Mouse (Mus musculus): ENCODE results near the gene Tmtc2. TPM values are rescaled to one million over a fixed set of nuclear protein-coding genes. Genes with fewer than 3 reads are reported as not detected.

Tmtc2 gene
- polyA plus RNA-seq, 1 experiment from 2014 or later: 0.76 TPM

DNA sequence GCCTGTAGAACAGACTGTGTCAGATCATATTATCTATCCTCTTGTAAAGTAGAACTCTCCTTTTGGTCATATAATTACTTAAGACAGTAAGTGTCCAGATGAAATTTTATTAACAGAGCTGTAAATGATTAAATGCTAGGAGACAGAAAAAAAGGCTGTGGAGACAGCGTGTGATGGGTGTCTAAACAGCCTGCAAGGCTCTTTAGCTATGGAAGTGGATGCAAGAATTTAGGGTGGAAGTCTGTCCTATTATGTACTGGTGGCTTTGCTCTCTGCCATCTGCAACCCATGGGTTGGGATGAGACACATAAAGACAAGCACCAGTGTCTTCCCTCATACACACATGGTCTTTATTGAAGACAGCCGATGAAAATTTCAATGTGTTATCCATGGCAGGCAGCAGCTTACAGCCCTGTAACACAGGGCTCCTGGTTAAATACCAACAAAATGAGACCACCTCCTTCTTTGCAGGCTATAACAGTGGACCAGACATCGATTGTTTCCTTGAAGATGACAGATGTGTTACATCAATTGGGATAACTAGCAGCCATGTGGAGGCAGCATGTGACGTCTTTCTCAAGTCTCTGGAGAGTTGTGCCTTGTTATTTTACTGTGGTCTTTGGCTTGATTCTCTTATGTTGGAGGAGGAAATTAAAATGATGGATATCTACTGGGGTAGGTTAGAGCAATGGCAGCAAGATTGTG lies 380.3 kb downstream of the Tmtc2 start:
- WGBS (ENCODE audit: insufficient replicate concordance): 69% methylated on average over 4 of the region's 4 CpGs
- no peak overlapping the region for H3K4me3 ChIP-seq (ENCODE audit: low read depth, low read length)
- no peak overlapping the region for H3K27ac ChIP-seq (ENCODE audit: low read length)
- H3K27me3 ChIP-seq (ENCODE audit: control insufficient read depth, insufficient read depth, low read depth, low read length): no peaks in the 10 kb centered on the region
- H3K9ac ChIP-seq (ENCODE audit: low read depth, low read length): no peak overlapping the region
- no peaks in the 10 kb centered on the region for H3K9me3 ChIP-seq (replicated peaks; ENCODE audit: control insufficient read depth, low read length)
- ATAC-seq (ENCODE audit: low read depth): no peak
- H3K4me2 ChIP-seq (ENCODE audit: low read depth, low read length): no peak overlapping the region
- H3K4me1 ChIP-seq (ENCODE audit: control insufficient read depth, low read depth, low read length): no peaks in the 10 kb centered on the region
- H3K36me3 ChIP-seq (ENCODE audit: control insufficient read depth, insufficient read depth): no peaks in the 10 kb centered on the region

- no peak overlapping the region for H3K9ac ChIP-seq (ENCODE audit: low read depth, low read length)
- no peaks in the 10 kb centered on the region for H3K27me3 ChIP-seq (ENCODE audit: control insufficient read depth, insufficient read depth, low read depth, low read length)
- no peak for ATAC-seq (ENCODE audit: low read depth)
- no peaks in the 10 kb centered on the region for H3K4me1 ChIP-seq (ENCODE audit: control insufficient read depth, low read depth, low read length)
- no peak overlapping the region for H3K4me3 ChIP-seq (ENCODE audit: low read depth, low read length)
- 71% methylated on average over 2 of the region's 2 CpGs for WGBS (ENCODE audit: insufficient replicate concordance)
- no peak overlapping the region for H3K4me2 ChIP-seq (ENCODE audit: low read depth, low read length)
- no peak overlapping the region for H3K27ac ChIP-seq (ENCODE audit: low read length)
- no peaks in the 10 kb centered on the region for H3K36me3 ChIP-seq (ENCODE audit: control insufficient read depth, insufficient read depth)
- H3K9me3 ChIP-seq (replicated peaks; ENCODE audit: control insufficient read depth, low read length): no peaks in the 10 kb centered on the region
These were observed 382.2 kb downstream of the Tmtc2 start for GRCm38 (mm10) chr10:105192071-105192470.

- Histone ChIP-seq H3K27ac (ENCODE audit: low read length) (no peak overlapping the region), H3K4me2 (ENCODE audit: low read depth, low read length) (no peak overlapping the region), H3K27me3 (ENCODE audit: control insufficient read depth, insufficient read depth, low read depth, low read length) (no peaks in the 10 kb centered on the region), H3K36me3 (ENCODE audit: control insufficient read depth, insufficient read depth) (no peaks in the 10 kb centered on the region), H3K9ac (ENCODE audit: low read depth, low read length) (no peak overlapping the region), H3K4me1 (ENCODE audit: control insufficient read depth, low read depth, low read length) (no peaks in the 10 kb centered on the region), H3K9me3 (replicated peaks; ENCODE audit: control insufficient read depth, low read length) (no peaks in the 10 kb centered on the region), H3K4me3 (ENCODE audit: low read depth, low read length) (no peak overlapping the region)
- ATAC-seq (ENCODE audit: low read depth): no peak
- WGBS (ENCODE audit: insufficient replicate concordance): 62% methylated on average over 4 of the region's 4 CpGs
These were observed 384.5 kb downstream of the Tmtc2 start for GRCm38 (mm10) chr10:105189746-105190145.

GRCm38 (mm10) chr10:105186636-105187035 lies 387.6 kb downstream of the Tmtc2 start:
- no peak overlapping the region for H3K9ac ChIP-seq (ENCODE audit: low read depth, low read length)
- no peaks in the 10 kb centered on the region for H3K36me3 ChIP-seq (ENCODE audit: control insufficient read depth, insufficient read depth)
- WGBS (ENCODE audit: insufficient replicate concordance): 21% methylated on average over 5 of the region's 5 CpGs
- no peaks in the 10 kb centered on the region for H3K4me1 ChIP-seq (ENCODE audit: control insufficient read depth, low read depth, low read length)
- no peak overlapping the region for H3K27ac ChIP-seq (ENCODE audit: low read length)
- no peak for ATAC-seq (ENCODE audit: low read depth)
- H3K27me3 ChIP-seq (ENCODE audit: control insufficient read depth, insufficient read depth, low read depth, low read length): no peaks in the 10 kb centered on the region
- no peak overlapping the region for H3K4me3 ChIP-seq (ENCODE audit: low read depth, low read length)
- H3K4me2 ChIP-seq (ENCODE audit: low read depth, low read length): no peak overlapping the region
- H3K9me3 ChIP-seq (replicated peaks; ENCODE audit: control insufficient read depth, low read length): no peaks in the 10 kb centered on the region

DNA sequence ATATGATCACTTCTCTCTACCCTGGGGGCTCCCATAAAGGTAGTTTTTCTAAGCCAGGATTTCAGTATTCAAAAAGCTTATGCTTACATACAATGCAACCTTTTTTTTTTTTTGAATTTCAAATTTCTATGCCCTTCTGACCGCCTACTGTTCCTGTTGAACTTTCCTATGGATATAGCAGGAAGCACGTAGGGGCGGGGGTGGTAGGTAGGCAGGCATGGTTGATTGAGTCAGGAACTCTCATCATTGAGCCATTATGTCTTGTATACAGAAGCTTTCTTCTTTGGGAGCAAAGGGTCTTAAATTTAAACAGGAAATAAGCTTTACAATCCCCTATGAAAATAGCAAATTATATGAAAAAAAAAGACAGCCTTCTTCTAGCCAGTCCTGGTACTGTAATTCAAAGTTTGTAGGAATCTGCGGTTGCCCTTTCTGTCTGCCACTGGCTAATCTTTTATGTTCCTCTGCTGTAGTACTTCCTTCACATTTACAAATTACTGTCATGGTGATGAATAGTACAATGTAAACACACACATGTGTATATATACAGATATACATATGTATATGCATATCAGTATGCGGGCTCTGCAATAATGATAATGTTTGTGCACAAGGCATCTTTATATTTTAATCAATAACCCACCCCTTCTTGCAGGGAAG lies 405.7 kb downstream of the Tmtc2 start:
- WGBS (ENCODE audit: insufficient replicate concordance): 68% methylated on average over 5 of the region's 5 CpGs
- Histone ChIP-seq H3K36me3 (ENCODE audit: control insufficient read depth, insufficient read depth) (no peaks in the 10 kb centered on the region), H3K4me3 (ENCODE audit: low read depth, low read length) (no peak overlapping the region), H3K4me1 (ENCODE audit: control insufficient read depth, low read depth, low read length) (no peaks in the 10 kb centered on the region), H3K9me3 (replicated peaks; ENCODE audit: control insufficient read depth, low read length) (no peaks in the 10 kb centered on the region), H3K4me2 (ENCODE audit: low read depth, low read length) (no peak overlapping the region), H3K27me3 (ENCODE audit: control insufficient read depth, insufficient read depth, low read depth, low read length) (no peaks in the 10 kb centered on the region), H3K27ac (ENCODE audit: low read length) (no peak overlapping the region), H3K9ac (ENCODE audit: low read depth, low read length) (no peak overlapping the region)
- no peak for ATAC-seq (ENCODE audit: low read depth)

DNA sequence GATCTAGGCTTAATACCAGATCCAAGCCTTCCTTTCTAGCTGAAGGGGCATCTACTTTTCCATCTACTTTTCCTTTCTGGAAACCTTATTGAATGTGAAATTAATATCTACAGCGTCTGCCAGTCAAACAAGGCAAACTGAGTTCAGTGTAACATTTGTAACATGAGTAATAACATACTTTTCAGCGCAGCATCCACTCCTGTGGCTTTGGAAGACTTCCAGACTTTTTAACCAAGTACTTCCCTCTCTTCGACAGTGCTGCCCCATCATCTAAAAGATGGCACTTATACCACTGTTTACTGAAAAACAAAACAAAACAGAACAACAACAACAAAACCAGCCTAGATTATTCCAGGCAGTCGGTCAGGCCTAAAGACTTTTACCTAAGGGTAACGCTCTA lies 409.0 kb downstream of the Tmtc2 start:
- WGBS (ENCODE audit: insufficient replicate concordance): 53% methylated on average over 5 of the region's 5 CpGs
- Histone ChIP-seq H3K36me3 (ENCODE audit: control insufficient read depth, insufficient read depth) (no peaks in the 10 kb centered on the region), H3K9ac (ENCODE audit: low read depth, low read length) (no peak overlapping the region), H3K4me1 (ENCODE audit: control insufficient read depth, low read depth, low read length) (no peaks in the 10 kb centered on the region), H3K27ac (ENCODE audit: low read length) (no peak overlapping the region), H3K9me3 (replicated peaks; ENCODE audit: control insufficient read depth, low read length) (no peaks in the 10 kb centered on the region), H3K4me2 (ENCODE audit: low read depth, low read length) (no peak overlapping the region), H3K27me3 (ENCODE audit: control insufficient read depth, insufficient read depth, low read depth, low read length) (no peaks in the 10 kb centered on the region), H3K4me3 (ENCODE audit: low read depth, low read length) (no peak overlapping the region)
- ATAC-seq (ENCODE audit: low read depth): no peak

- Histone ChIP-seq H3K36me3 (ENCODE audit: control insufficient read depth, insufficient read depth) (no peaks in the 10 kb centered on the region), H3K27me3 (ENCODE audit: control insufficient read depth, insufficient read depth, low read depth, low read length) (no peaks in the 10 kb centered on the region), H3K9ac (ENCODE audit: low read depth, low read length) (no peak overlapping the region), H3K9me3 (replicated peaks; ENCODE audit: control insufficient read depth, low read length) (no peaks in the 10 kb centered on the region), H3K4me3 (ENCODE audit: low read depth, low read length) (no peak overlapping the region), H3K4me1 (ENCODE audit: control insufficient read depth, low read depth, low read length) (no peaks in the 10 kb centered on the region), H3K27ac (ENCODE audit: low read length) (no peak overlapping the region), H3K4me2 (ENCODE audit: low read depth, low read length) (no peak overlapping the region)
- ATAC-seq (ENCODE audit: low read depth): no peak
These were observed 420.5 kb downstream of the Tmtc2 start for GRCm38 (mm10) chr10:105153789-105154188.

DNA sequence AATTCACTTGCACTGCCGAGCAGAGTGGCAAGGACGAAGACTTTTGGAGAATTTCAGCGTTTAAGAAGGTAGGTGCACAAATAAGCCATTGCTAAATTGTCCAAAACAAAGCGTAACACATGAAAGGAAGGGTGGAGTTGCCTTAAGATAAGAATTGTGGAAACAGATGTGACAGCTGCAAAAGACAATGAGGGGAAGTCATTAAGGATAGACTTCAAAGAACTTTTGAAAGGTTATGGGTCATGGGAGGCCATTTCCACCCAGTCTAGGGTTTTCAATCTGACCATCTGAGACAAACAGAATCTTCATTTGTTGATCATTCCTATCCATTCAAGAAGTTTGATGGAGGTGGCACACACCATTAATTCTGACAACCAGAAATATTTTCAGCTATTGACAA lies 429.9 kb downstream of the Tmtc2 start:
- ATAC-seq (ENCODE audit: low read depth): no peak
- H3K4me1 ChIP-seq (ENCODE audit: control insufficient read depth, low read depth, low read length): no peaks in the 10 kb centered on the region

DNA sequence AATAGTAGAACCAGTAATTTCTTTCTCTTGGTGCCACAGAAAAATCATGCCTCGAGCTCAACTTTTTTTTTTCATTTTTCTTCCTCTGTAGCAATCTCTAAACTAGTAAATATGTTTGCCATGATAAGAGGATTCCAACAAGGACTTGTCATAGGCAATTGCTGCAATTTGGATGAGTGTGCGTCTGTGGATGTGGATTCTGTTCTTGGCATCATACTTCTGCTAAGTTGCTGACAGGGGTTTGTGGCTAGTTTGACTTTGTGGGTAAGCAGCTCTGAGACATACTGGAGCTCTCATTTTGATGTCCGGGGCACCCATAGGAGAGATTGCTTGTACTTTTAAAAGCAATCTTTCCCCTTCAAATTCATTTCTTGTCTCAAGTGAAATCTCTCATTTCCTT lies 432.1 kb downstream of the Tmtc2 start:
- Histone ChIP-seq H3K9ac (ENCODE audit: low read depth, low read length) (no peak overlapping the region), H3K27ac (ENCODE audit: low read length) (no peak overlapping the region), H3K36me3 (ENCODE audit: control insufficient read depth, insufficient read depth) (no peaks in the 10 kb centered on the region), H3K4me2 (ENCODE audit: low read depth, low read length) (no peak overlapping the region), H3K4me3 (ENCODE audit: low read depth, low read length) (no peak overlapping the region), H3K4me1 (ENCODE audit: control insufficient read depth, low read depth, low read length) (no peaks in the 10 kb centered on the region), H3K27me3 (ENCODE audit: control insufficient read depth, insufficient read depth, low read depth, low read length) (no peaks in the 10 kb centered on the region), H3K9me3 (replicated peaks; ENCODE audit: control insufficient read depth, low read length) (no peaks in the 10 kb centered on the region)
- WGBS (ENCODE audit: insufficient replicate concordance): 42% methylated on average over 3 of the region's 3 CpGs
- no peak for ATAC-seq (ENCODE audit: low read depth)

More for the DNA sequence above, 429.9 kb downstream of the Tmtc2 start:
- no peak overlapping the region for H3K27ac ChIP-seq (ENCODE audit: low read length)
- H3K9me3 ChIP-seq (replicated peaks; ENCODE audit: control insufficient read depth, low read length): no peaks in the 10 kb centered on the region
- H3K9ac ChIP-seq (ENCODE audit: low read depth, low read length): no peak overlapping the region
- whole genome bisulfite sequencing (ENCODE audit: insufficient replicate concordance): 21% methylated on average over 4 of the region's 4 CpGs
- H3K4me2 ChIP-seq (ENCODE audit: low read depth, low read length): no peak overlapping the region
- H3K27me3 ChIP-seq (ENCODE audit: control insufficient read depth, insufficient read depth, low read depth, low read length): no peaks in the 10 kb centered on the region
- H3K36me3 ChIP-seq (ENCODE audit: control insufficient read depth, insufficient read depth): no peaks in the 10 kb centered on the region
- no peak overlapping the region for H3K4me3 ChIP-seq (ENCODE audit: low read depth, low read length)
